Comparison of ENCODE assay signal across 7 mouse cellular contexts in the genomic region with DNA sequence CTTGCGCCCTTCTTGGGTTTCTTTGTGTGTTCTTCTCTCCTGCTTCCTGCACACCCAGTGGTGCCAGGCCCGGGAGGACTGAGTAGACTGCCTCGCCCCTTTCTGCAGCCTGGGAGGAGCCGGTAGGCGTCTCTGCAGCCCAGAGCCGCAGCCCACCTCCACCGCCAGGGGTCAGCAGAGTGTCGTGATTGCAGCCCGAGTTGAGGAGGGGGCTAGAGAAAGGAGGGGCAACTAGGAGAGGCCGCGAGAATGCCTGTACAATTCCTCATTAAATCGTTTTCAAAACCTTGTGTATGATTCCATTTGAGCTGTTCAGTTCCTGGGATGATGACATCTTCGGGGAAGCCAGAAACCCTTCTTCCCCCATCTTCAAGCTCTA. TPM values are rescaled to one million over a fixed set of nuclear protein-coding genes. Genes with fewer than 3 reads are reported as not detected.
DNase-seq lines count a peak whose midpoint lies in the region; ATAC-seq lines count a peak whose summit lies in the region.

No protein-coding gene starts in this region.

- peak overlapping the region; percentile 81 for H3K4me2 ChIP-seq in intestine, embryonic 14.5 days (ENCODE audit: low read length)
- peak overlapping the region; percentile 85 for H3K4me2 ChIP-seq in midbrain, embryonic 11.5 days

- intact Hi-C loops in left cerebral cortex, postnatal 4 days (cut with DNase I), result no loop called here

- H3K9ac ChIP-seq in intestine, embryonic 14.5 days (ENCODE audit: low read length), result peak overlapping the region; percentile 84
- H3K9ac ChIP-seq in midbrain, embryonic 11.5 days (ENCODE audit: low read length), result peak overlapping the region; percentile 94

- ATAC-seq in intestine, embryonic 14.5 days (replicated peaks; ENCODE audit: low FRiP score, low TSS enrichment, low read depth), result peak; percentile 56
- ATAC-seq in midbrain, embryonic 11.5 days (ENCODE audit: low FRiP score), result peak; percentile 68

- no peaks in the 10 kb centered on the region for H3K27me3 ChIP-seq in intestine, embryonic 14.5 days (replicated peaks; ENCODE audit: control insufficient read depth, insufficient read depth, low read length)
- H3K27me3 ChIP-seq in midbrain, embryonic 11.5 days (ENCODE audit: control insufficient read depth, insufficient read depth, low read length), result no peaks in the 10 kb centered on the region

- H3K4me3 ChIP-seq in intestine, embryonic 14.5 days (ENCODE audit: low read depth, low read length), result peak overlapping the region; percentile 80
- peak overlapping the region; percentile 96 for H3K4me3 ChIP-seq in midbrain, embryonic 11.5 days (ENCODE audit: low read depth, low read length)

- DNase-seq in adipocyte (ENCODE audit: low spot score), result peak; percentile 91
- DNase-seq in embryo, embryonic 11 days, result peak; percentile 95
- peak; percentile 85 for DNase-seq in gastrocnemius, postnatal 25 days
- DNase-seq in intestine, embryonic 14.5 days (ENCODE audit: low spot score), result peak; percentile 99
- DNase-seq in left cerebral cortex, postnatal 4 days, result peak; percentile 97
- peak; percentile 100 for DNase-seq in midbrain, embryonic 11.5 days (ENCODE audit: low spot score, missing footprints)
- DNase-seq in skeletal muscle tissue, adult 2 months (ENCODE audit: low read depth, low spot score), result peak; percentile 75

- peak overlapping the region; percentile 93 for H3K27ac ChIP-seq in intestine, embryonic 14.5 days (ENCODE audit: low read depth)
- no peak overlapping the region for H3K27ac ChIP-seq in midbrain, embryonic 11.5 days (ENCODE audit: low read depth, low read length)

- H3K36me3 ChIP-seq in intestine, embryonic 14.5 days (ENCODE audit: control insufficient read depth, insufficient read depth, low read length), result no peaks in the 10 kb centered on the region
- H3K36me3 ChIP-seq in midbrain, embryonic 11.5 days (ENCODE audit: control insufficient read depth, insufficient read depth, low read length), result no peaks in the 10 kb centered on the region

- no peaks in the 10 kb centered on the region for H3K9me3 ChIP-seq in intestine, embryonic 14.5 days (ENCODE audit: control insufficient read depth, low read length)
- no peaks in the 10 kb centered on the region for H3K9me3 ChIP-seq in midbrain, embryonic 11.5 days (ENCODE audit: control insufficient read depth, low read length)

- under 1% methylated on average over 13 of the region's 13 CpGs for WGBS in intestine, embryonic 14.5 days
- 2% methylated on average over 13 of the region's 13 CpGs for WGBS in midbrain, embryonic 11.5 days

- H3K4me1 ChIP-seq in intestine, embryonic 14.5 days (replicated peaks; ENCODE audit: control insufficient read depth, insufficient read depth, low read length), result peaks cover 60% of the 10 kb centered on the region
- H3K4me1 ChIP-seq in midbrain, embryonic 11.5 days (ENCODE audit: control insufficient read depth, insufficient read depth, low read length), result peaks cover 66% of the 10 kb centered on the region

RNA-seq across cellular contexts. Expression of a gene that starts 1.6 kb away (rescaled TPM):
- 1 to 10 TPM; 7.4 to 7.8 TPM for total RNA-seq in gastrocnemius, postnatal 25 days (2021)
- polyA plus RNA-seq in intestine, embryonic 14.5 days (2014; fragmentation: Nextera tagmentation; extraction: Ambion mirVana), result 7.3 and 8.3 TPM in 2 replicates
- 100 to 1,000 TPM; 216 to 217 TPM for total RNA-seq in left cerebral cortex, postnatal 4 days (2021)
- 9.5 and 13.5 TPM in 2 replicates for polyA plus RNA-seq in midbrain, embryonic 11.5 days (2014; fragmentation: Nextera tagmentation; extraction: Ambion mirVana)

RNA-seq across cellular contexts. Expression of a gene that starts 2.2 kb away (rescaled TPM):
- total RNA-seq in gastrocnemius, postnatal 25 days (2021), result 10 to 100 TPM; 24.1 to 24.6 TPM
- polyA plus RNA-seq in intestine, embryonic 14.5 days (2014; fragmentation: Nextera tagmentation; extraction: Ambion mirVana), result 17.7 and 19.8 TPM in 2 replicates
- 100 to 1,000 TPM; 150 to 151 TPM for total RNA-seq in left cerebral cortex, postnatal 4 days (2021)
- polyA plus RNA-seq in midbrain, embryonic 11.5 days (2014; fragmentation: Nextera tagmentation; extraction: Ambion mirVana), result 11.3 and 13.8 TPM in 2 replicates

RNA-seq across cellular contexts. Expression of a gene that starts 23.8 kb away (rescaled TPM):
- 1 to 10 TPM in 1 of 2 experiments, under 1 TPM in 1; 0.26 to 2.1 TPM for total RNA-seq in gastrocnemius, postnatal 25 days (2021)
- 2.2 and 3.2 TPM in 2 replicates for polyA plus RNA-seq in intestine, embryonic 14.5 days (2014; fragmentation: Nextera tagmentation; extraction: Ambion mirVana)
- under 1 TPM; 0.50 to 0.54 TPM for total RNA-seq in left cerebral cortex, postnatal 4 days (2021)
- 1.9 and 2.1 TPM in 2 replicates for polyA plus RNA-seq in midbrain, embryonic 11.5 days (2014; fragmentation: Nextera tagmentation; extraction: Ambion mirVana)

RNA-seq across cellular contexts. Expression of a gene that starts 24.7 kb away (rescaled TPM):
- 1 to 10 TPM; 3.6 to 3.7 TPM for total RNA-seq in gastrocnemius, postnatal 25 days (2021)
- polyA plus RNA-seq in intestine, embryonic 14.5 days (2014; fragmentation: Nextera tagmentation; extraction: Ambion mirVana), result 27.3 and 32.5 TPM in 2 replicates
- 1 to 10 TPM; 5.8 TPM for total RNA-seq in left cerebral cortex, postnatal 4 days (2021)
- polyA plus RNA-seq in midbrain, embryonic 11.5 days (2014; fragmentation: Nextera tagmentation; extraction: Ambion mirVana), result 25.5 and 27.3 TPM in 2 replicates

RNA-seq across cellular contexts. Expression of a gene that starts 27.9 kb away (rescaled TPM):
- total RNA-seq in gastrocnemius, postnatal 25 days (2021), result not detected
- not detected in 2 replicates for polyA plus RNA-seq in intestine, embryonic 14.5 days (2014; fragmentation: Nextera tagmentation; extraction: Ambion mirVana)
- not detected for total RNA-seq in left cerebral cortex, postnatal 4 days (2021)
- 0.10 TPM in 1 of 2 replicates, not detected in the other for polyA plus RNA-seq in midbrain, embryonic 11.5 days (2014; fragmentation: Nextera tagmentation; extraction: Ambion mirVana)

Comparison
In these comparisons a context has a peak if more than half of its experiments do, and no peak if none do; other contexts are left out.
1. RNA of a gene that starts 1.6 kb away (total RNA-seq): 216 to 217 TPM in left cerebral cortex, postnatal 4 days; 7.4 to 7.8 TPM in gastrocnemius, postnatal 25 days; every median in the first group is over 10 times any median in the second.
2. RNA of a gene that starts 2.2 kb away (total RNA-seq): 150 to 151 TPM in left cerebral cortex, postnatal 4 days; 24.1 to 24.6 TPM in gastrocnemius, postnatal 25 days; every median in the first group is over 4 times any median in the second.
3. Peak in every context shown above with its lines, with median percentiles within 50 percentile points of each other: DNase-seq.